ENCODE assay signal across 8 mouse cellular contexts in the genomic region with DNA sequence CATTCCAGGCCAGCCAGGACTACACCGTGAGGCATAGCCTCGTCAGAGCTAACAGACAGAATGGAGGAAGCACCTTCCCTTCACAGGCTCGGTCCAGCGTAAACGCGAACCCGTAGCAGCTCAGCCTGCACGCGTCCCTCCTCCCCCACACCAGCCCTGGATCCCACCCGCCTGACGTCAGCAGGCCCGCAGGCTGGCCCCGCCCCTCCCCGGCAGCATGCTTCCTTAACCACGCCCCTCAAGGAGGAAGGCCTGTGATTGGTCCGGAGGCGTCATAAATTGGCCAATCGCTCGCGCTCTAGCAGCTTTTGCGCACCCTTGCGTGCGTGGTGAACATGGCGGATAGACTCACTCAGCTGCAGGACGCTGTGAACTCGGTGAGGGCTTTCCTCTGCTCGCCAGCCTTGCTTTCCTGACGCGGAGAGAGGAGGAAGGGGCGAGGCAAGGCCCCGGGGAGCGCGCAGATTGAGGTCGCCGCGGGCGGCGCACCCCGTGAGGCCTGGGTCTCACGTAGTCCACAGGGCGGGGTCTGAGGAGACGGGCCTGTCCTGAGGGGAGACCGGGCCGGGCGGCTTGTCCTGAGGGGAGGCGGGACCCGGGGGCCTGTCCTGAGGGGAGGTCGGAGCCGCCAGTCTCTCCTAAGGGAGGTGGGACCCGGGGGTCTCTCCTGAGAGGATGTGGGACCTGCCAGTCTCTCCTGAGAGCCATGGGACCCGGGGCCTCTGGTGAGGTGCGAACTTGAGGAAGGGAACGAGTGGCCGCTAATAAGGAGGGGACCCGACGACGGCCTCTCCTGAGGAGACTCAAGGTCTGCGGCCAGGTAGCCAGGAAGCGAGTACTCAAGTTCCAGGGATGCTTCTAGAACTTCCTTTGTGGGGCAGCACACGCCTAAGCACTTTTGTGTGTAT. TPM values are rescaled to one million over a fixed set of nuclear protein-coding genes. Genes with fewer than 3 reads are reported as not detected.
DNase-seq lines count a peak whose midpoint lies in the region; ATAC-seq and TF ChIP-seq lines count a peak whose summit lies in the region.

Gene Med21 (plus strand): TSS at position 272 of the 908 bp plus-strand sequence.
Gene Tm7sf3 (minus strand): TSS at position 549 of the 908 bp plus-strand sequence.

- H3K4me2 ChIP-seq in embryonic facial prominence, embryonic 13.5 days: peak within 1 kb of the TSS; percentile 84
- peak within 1 kb of the TSS; percentile 63 for H3K4me2 ChIP-seq in limb, embryonic 12.5 days
- H3K4me2 ChIP-seq in midbrain, embryonic 15.5 days: peak within 1 kb of the TSS; percentile 83

- no peak for TF ChIP-seq CTCF in kidney, adult 2 months (conservative IDR thresholded peaks at IDR 0.05; ENCODE audit: insufficient read depth, insufficient read length, low read depth, low read length)
- no peak for TF ChIP-seq CTCF in spleen, adult 2 months (IDR thresholded peaks at IDR 0.05; ENCODE audit: extremely low read depth, insufficient read depth, insufficient read length, insufficient replicate concordance)

- peak within 1 kb of the TSS; percentile 81 for H3K4me3 ChIP-seq in embryonic facial prominence, embryonic 13.5 days
- H3K4me3 ChIP-seq in kidney, adult 2 months (ENCODE audit: insufficient read depth, low read depth, low read length): peak within 1 kb of the TSS; percentile 81
- peak within 1 kb of the TSS; percentile 74 for H3K4me3 ChIP-seq in limb, embryonic 12.5 days (replicated peaks)
- peak within 1 kb of the TSS; percentile 93 for H3K4me3 ChIP-seq in midbrain, embryonic 15.5 days
- H3K4me3 ChIP-seq in spleen, adult 2 months (ENCODE audit: extremely low read depth, insufficient read depth, insufficient read length): peak within 1 kb of the TSS; percentile 91

- DNase-seq in 3134 (ENCODE audit: extremely low read depth, insufficient read length, low spot score): peak; percentile 100
- DNase-seq in adrenal gland, postnatal 36 days: peak; percentile 99 to 100
- DNase-seq in heart, adult 18-20 months: peak; percentile 99
- peak; percentile 99 for DNase-seq in kidney, adult 2 months
- DNase-seq in spleen, adult 2 months (ENCODE audit: low read depth in 1 of 2, low spot score in 2 of 2): peak; percentile 94 to 99

- no peaks in the 10 kb centered on the region for H3K27me3 ChIP-seq in embryonic facial prominence, embryonic 13.5 days
- H3K27me3 ChIP-seq in kidney, adult 2 months (replicated peaks; ENCODE audit: control insufficient read depth, insufficient read depth, low read length): no peaks in the 10 kb centered on the region
- H3K27me3 ChIP-seq in limb, embryonic 12.5 days: no peaks in the 10 kb centered on the region
- H3K27me3 ChIP-seq in midbrain, embryonic 15.5 days (replicated peaks): no peaks in the 10 kb centered on the region
- no peaks in the 10 kb centered on the region for H3K27me3 ChIP-seq in spleen, adult 2 months (ENCODE audit: control insufficient read depth, insufficient read depth, low read length)

- H3K36me3 ChIP-seq in embryonic facial prominence, embryonic 13.5 days: no peaks in the 10 kb centered on the region; the same call in 1 of the 2 replicates
- H3K36me3 ChIP-seq in kidney, adult 2 months (ENCODE audit: control insufficient read depth, insufficient read depth, low read length): no peaks in the 10 kb centered on the region
- no peaks in the 10 kb centered on the region; the same call in 1 of the 2 replicates for H3K36me3 ChIP-seq in limb, embryonic 12.5 days
- H3K36me3 ChIP-seq in midbrain, embryonic 15.5 days (replicated peaks): no peaks in the 10 kb centered on the region
- H3K36me3 ChIP-seq in spleen, adult 2 months (ENCODE audit: control insufficient read depth, insufficient read depth, low read length): no peaks in the 10 kb centered on the region

- H3K9ac ChIP-seq in embryonic facial prominence, embryonic 13.5 days: peak within 1 kb of the TSS; percentile 89
- H3K9ac ChIP-seq in limb, embryonic 12.5 days (replicated peaks): peak within 1 kb of the TSS; percentile 86
- peak within 1 kb of the TSS; percentile 74 for H3K9ac ChIP-seq in midbrain, embryonic 15.5 days

- no peaks in the 10 kb centered on the region for H3K9me3 ChIP-seq in embryonic facial prominence, embryonic 13.5 days
- no peaks in the 10 kb centered on the region for H3K9me3 ChIP-seq in limb, embryonic 12.5 days
- no peaks in the 10 kb centered on the region for H3K9me3 ChIP-seq in midbrain, embryonic 15.5 days

- peak; percentile 98 for TF ChIP-seq POLR2A in kidney, adult 2 months (IDR thresholded peaks at IDR 0.05; ENCODE audit: low read depth, low read length)
- peak; percentile 87 for TF ChIP-seq POLR2A in spleen, adult 2 months (IDR thresholded peaks at IDR 0.05; ENCODE audit: low read depth, low read length)

- peak; percentile 95 for ATAC-seq in embryonic facial prominence, embryonic 13.5 days (ENCODE audit: insufficient number of reproducible peaks, insufficient read depth, low FRiP score, low TSS enrichment, low read depth)
- ATAC-seq in limb, embryonic 12.5 days (ENCODE audit: insufficient number of reproducible peaks, insufficient read depth, low FRiP score, low TSS enrichment, low read depth): peak; percentile 96
- peak; percentile 97 for ATAC-seq in midbrain, embryonic 15.5 days (replicated peaks)

- peak within 1 kb of the TSS; percentile 93 for H3K27ac ChIP-seq in embryonic facial prominence, embryonic 13.5 days
- H3K27ac ChIP-seq in kidney, adult 2 months (ENCODE audit: insufficient read depth, low read depth, low read length): peak within 1 kb of the TSS; percentile 78
- H3K27ac ChIP-seq in limb, embryonic 12.5 days: peak within 1 kb of the TSS; percentile 92
- H3K27ac ChIP-seq in midbrain, embryonic 15.5 days: peak within 1 kb of the TSS; percentile 84
- H3K27ac ChIP-seq in spleen, adult 2 months (ENCODE audit: insufficient read depth, low read length): peak within 1 kb of the TSS; percentile 84

- under 1% methylated on average over 60 of the region's 60 CpGs for WGBS in embryonic facial prominence, embryonic 13.5 days
- under 1% methylated on average over 60 of the region's 60 CpGs for WGBS in kidney, adult 2 months
- WGBS in limb, embryonic 12.5 days: under 1% methylated on average over 60 of the region's 60 CpGs
- WGBS in midbrain, embryonic 15.5 days: under 1% methylated on average over 59 of the region's 60 CpGs
- under 1% methylated on average over 59 of the region's 60 CpGs for WGBS in spleen, adult 2 months

- peaks cover 8% of the 10 kb centered on the region for H3K4me1 ChIP-seq in embryonic facial prominence, embryonic 13.5 days
- H3K4me1 ChIP-seq in kidney, adult 2 months (ENCODE audit: control insufficient read depth, insufficient read depth, low read length): peaks cover 8% of the 10 kb centered on the region; the same call in 1 of the 2 replicates
- H3K4me1 ChIP-seq in limb, embryonic 12.5 days (replicated peaks): peaks cover 6% of the 10 kb centered on the region
- peaks cover 16% of the 10 kb centered on the region for H3K4me1 ChIP-seq in midbrain, embryonic 15.5 days
- peaks cover 6% of the 10 kb centered on the region for H3K4me1 ChIP-seq in spleen, adult 2 months (ENCODE audit: control insufficient read depth, insufficient read depth, insufficient read length)

RNA-seq across cellular contexts. Expression of gene Med21, which starts in this region (rescaled TPM):
- total RNA-seq in adrenal gland, postnatal 36 days (2021): 10 to 100 TPM; 64.9 to 68.6 TPM
- polyA plus RNA-seq in embryonic facial prominence, embryonic 13.5 days (2015; fragmentation: Nextera tagmentation; extraction: Ambion mirVana): 139 and 151 TPM in 2 replicates
- total RNA-seq in heart, adult 18-20 months (2021): 10 to 100 TPM; 52.2 to 53.5 TPM
- 45.4 and 59.9 TPM in 2 replicates for polyA plus RNA-seq in kidney, adult 2 months (2012; rRNA removed)
- 140 and 145 TPM in 2 replicates for polyA plus RNA-seq in limb, embryonic 12.5 days (2016; fragmentation: Nextera tagmentation; extraction: Ambion mirVana)
- polyA plus RNA-seq in midbrain, embryonic 15.5 days (2015; fragmentation: Nextera tagmentation; extraction: Ambion mirVana): 99.3 and 102 TPM in 2 replicates
- polyA plus RNA-seq in spleen, adult 2 months (2012; rRNA removed): 11.6 and 13.4 TPM in 2 replicates

RNA-seq across cellular contexts. Expression of gene Tm7sf3, which starts in this region (rescaled TPM):
- 10 to 100 TPM; 35.0 to 46.7 TPM for total RNA-seq in adrenal gland, postnatal 36 days (2021)
- 39.8 and 45.9 TPM in 2 replicates for polyA plus RNA-seq in embryonic facial prominence, embryonic 13.5 days (2015; fragmentation: Nextera tagmentation; extraction: Ambion mirVana)
- 10 to 100 TPM; 15.5 to 18.5 TPM for total RNA-seq in heart, adult 18-20 months (2021)
- polyA plus RNA-seq in kidney, adult 2 months (2012; rRNA removed): 32.9 and 34.8 TPM in 2 replicates
- 34.1 and 34.4 TPM in 2 replicates for polyA plus RNA-seq in limb, embryonic 12.5 days (2016; fragmentation: Nextera tagmentation; extraction: Ambion mirVana)
- 26.8 and 30.0 TPM in 2 replicates for polyA plus RNA-seq in midbrain, embryonic 15.5 days (2015; fragmentation: Nextera tagmentation; extraction: Ambion mirVana)
- polyA plus RNA-seq in spleen, adult 2 months (2012; rRNA removed): 8.5 and 9.2 TPM in 2 replicates

Comparison
In these comparisons a context has a peak if more than half of its experiments do, and no peak if none do; other contexts are left out.
1. Peak in every context shown above with its lines: DNase-seq, ATAC-seq, H3K4me3 ChIP-seq and H3K27ac ChIP-seq.